In the genomic region with DNA sequence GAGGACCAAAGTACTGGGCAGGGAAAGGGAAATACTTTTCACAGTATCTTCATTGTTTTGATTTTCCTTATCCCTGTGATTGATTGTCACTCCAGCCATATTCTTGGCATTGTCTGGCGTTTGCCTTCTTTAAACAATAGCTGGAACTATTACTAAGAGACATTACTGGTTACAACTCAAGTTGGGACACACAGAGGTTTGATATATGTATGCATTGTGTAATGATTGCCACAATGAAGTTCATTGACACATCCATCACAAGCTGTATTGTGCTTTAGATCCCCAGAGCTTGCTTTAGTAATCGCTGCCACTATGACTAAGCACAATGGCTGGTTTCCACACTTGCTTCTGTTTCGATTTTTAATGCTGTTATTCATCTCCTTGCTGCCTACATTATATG, we compare ENCODE assay signal across 24 mouse cellular contexts. TPM values are rescaled to one million over a fixed set of nuclear protein-coding genes. Genes with fewer than 3 reads are reported as not detected.
"Had no signal": no experiment of that assay in that cellular context is flagged by ENCODE, and none has a peak within 500 bp of the region (broad histone marks: within the 10 kb centered on the region; RNA-seq: fewer than 3 reads in every experiment).

No protein-coding gene starts in this region.

- H3K36me3 ChIP-seq: intestine, embryonic 15.5 days; limb, embryonic 10.5 days; liver, embryonic 15.5 days; midbrain, embryonic 13.5 days; neural tube, embryonic 15.5 days; stomach, embryonic 15.5 days had no signal

- H3K4me1 ChIP-seq: intestine, embryonic 15.5 days; limb, embryonic 10.5 days; liver, embryonic 15.5 days; midbrain, embryonic 13.5 days; neural tube, embryonic 15.5 days; stomach, embryonic 15.5 days had no signal

- H3K27ac ChIP-seq: intestine, embryonic 15.5 days; limb, embryonic 10.5 days; liver, embryonic 15.5 days; macrophage; midbrain, embryonic 13.5 days; neural tube, embryonic 15.5 days; stomach, embryonic 15.5 days had no signal

- H3K9me3 ChIP-seq: intestine, embryonic 15.5 days; limb, embryonic 10.5 days; liver, embryonic 15.5 days; midbrain, embryonic 13.5 days; neural tube, embryonic 15.5 days; stomach, embryonic 15.5 days had no signal

- DNase-seq: kidney, adult 18-20 months; kidney, postnatal 10 days; kidney, postnatal 4 days; thymus, adult 2 months; thymus, postnatal 36 days had no signal

- H3K4me3 ChIP-seq: intestine, embryonic 15.5 days; limb, embryonic 10.5 days; liver, embryonic 15.5 days; midbrain, embryonic 13.5 days; myocyte; neural tube, embryonic 15.5 days; stomach, embryonic 15.5 days had no signal

- H3K27me3 ChIP-seq: intestine, embryonic 15.5 days; liver, embryonic 15.5 days; midbrain, embryonic 13.5 days; neural tube, embryonic 15.5 days; stomach, embryonic 15.5 days had no signal

- H3K9ac ChIP-seq: intestine, embryonic 15.5 days; liver, embryonic 15.5 days; midbrain, embryonic 13.5 days; neural tube, embryonic 15.5 days; stomach, embryonic 15.5 days had no signal

- H3K4me2 ChIP-seq: intestine, embryonic 15.5 days; liver, embryonic 11.5 days; liver, embryonic 15.5 days; midbrain, embryonic 13.5 days; neural tube, embryonic 15.5 days; stomach, embryonic 15.5 days had no signal

- ATAC-seq: intestine, embryonic 15.5 days; midbrain, embryonic 13.5 days had no signal

RNA-seq across cellular contexts. Expression of a gene that starts 59.6 kb away (rescaled TPM):
- total RNA-seq: layer of hippocampus, adult 8-10 months; layer of hippocampus, postnatal 14 days; left cerebral cortex, adult 18-20 months; left cerebral cortex, postnatal 14 days; midbrain, postnatal 0 days had no signal
- polyA plus RNA-seq: intestine, embryonic 15.5 days; kidney, embryonic 14.5 days; limb, embryonic 10.5 days; limb, embryonic 14.5 days; liver, embryonic 11.5 days; liver, embryonic 15.5 days; macrophage; midbrain, embryonic 13.5 days; midbrain, postnatal 0 days; myocyte; neural tube, embryonic 11.5 days; neural tube, embryonic 15.5 days; spleen, adult 2 months; stomach, embryonic 15.5 days; testis, adult 2 months; thymus, adult 2 months had no signal
